Mouse (Mus musculus) layer of hippocampus, adult 9-11 months (tissue): ENCODE measurements around the gene Plac8.
A peak's percentile ranks its signal among the peaks of the same experiment; 100 is the strongest.

Experiments
- DNase-seq: peaks from one replicate; pipeline ENCODE4 v3.0.0; 2022

Plac8 gene

DNA sequence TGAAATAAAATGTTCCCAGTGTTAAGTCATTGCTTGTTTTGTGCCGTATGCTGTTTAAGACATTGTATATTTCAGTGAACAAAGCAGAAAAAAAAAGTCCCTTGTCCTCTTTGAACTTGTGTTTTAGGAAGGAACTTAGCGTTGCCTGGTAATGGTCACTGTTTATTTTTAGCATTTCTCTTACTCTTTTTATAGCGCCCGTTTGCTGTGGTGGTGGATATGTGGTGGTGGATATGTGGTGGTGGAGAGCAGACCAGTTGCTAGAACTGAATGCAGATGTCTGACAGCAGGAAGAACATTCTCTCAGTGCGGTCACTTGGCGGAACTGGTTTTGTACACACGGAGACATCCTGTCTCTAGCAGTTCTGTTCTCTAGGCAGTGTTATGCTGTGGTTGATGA is 45.9 kb downstream of the Plac8 start:
- DNase-seq, result peak; percentile 86

DNA sequence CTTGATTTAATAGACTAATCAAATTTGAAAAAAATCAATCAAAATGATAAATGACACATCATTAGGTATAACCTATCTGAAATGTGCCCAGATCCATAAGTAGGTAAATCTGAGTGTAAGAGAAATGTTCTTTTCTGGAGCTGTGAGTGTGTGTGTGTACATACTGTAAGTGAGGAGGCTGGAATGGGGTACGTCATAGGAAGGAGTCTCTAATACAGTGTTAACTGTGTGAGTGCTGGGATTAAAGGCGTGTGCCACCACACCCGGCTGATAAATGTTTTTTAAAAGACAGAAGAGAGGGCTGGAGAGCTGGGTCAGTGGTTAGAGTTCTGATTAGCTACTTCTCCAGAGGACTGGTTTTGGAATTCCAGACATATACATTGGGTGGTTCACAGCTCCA is 46.4 kb downstream of the Plac8 start:
- DNase-seq, result no peak

DNA sequence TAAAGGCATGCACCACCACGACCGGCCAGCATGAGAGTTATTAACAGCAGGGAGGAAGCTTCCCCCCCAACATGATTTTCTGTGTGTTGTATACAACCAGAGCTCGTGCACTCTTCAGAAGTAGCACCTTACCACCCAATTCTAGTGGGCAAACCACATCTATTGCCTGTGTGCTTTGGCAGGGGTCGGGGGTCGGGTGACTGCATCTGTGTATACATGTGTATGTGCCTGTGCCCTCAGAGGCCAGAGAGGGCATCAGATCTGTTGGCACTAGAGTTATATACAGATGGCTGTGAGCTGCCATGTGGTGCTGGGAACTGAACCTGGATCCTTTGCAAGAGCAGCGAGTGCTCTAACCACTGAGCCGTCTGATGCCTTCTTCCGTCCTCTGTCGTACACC is 47.1 kb downstream of the Plac8 start:
- DNase-seq, result no peak

- no peak for DNase-seq
Measured at GRCm38 (mm10) chr5:100523331-100523730, 48.7 kb downstream of the Plac8 start.

DNA sequence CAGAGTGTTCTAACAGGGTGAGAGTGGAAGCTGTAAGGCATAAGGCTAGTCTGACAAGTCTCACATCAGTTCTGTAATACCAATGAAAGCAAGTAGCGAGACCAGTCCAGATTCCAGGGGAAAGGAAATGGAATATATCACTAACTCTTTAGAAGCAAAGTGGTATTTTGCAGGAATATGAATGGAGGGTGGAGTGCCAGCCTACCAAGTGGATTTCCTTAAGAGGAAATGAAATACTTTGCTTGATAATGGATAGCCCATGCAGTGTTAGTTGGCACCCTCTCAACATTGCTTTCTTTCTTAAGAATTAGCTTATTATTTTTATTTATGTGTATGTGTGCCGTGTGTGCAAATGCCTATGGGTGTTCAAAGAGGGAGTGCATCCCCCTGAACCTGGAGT is 51.8 kb downstream of the Plac8 start:
- DNase-seq, result no peak

- no peak for DNase-seq
Measured at GRCm38 (mm10) chr5:100519027-100519411, 53.0 kb downstream of the Plac8 start.

DNA sequence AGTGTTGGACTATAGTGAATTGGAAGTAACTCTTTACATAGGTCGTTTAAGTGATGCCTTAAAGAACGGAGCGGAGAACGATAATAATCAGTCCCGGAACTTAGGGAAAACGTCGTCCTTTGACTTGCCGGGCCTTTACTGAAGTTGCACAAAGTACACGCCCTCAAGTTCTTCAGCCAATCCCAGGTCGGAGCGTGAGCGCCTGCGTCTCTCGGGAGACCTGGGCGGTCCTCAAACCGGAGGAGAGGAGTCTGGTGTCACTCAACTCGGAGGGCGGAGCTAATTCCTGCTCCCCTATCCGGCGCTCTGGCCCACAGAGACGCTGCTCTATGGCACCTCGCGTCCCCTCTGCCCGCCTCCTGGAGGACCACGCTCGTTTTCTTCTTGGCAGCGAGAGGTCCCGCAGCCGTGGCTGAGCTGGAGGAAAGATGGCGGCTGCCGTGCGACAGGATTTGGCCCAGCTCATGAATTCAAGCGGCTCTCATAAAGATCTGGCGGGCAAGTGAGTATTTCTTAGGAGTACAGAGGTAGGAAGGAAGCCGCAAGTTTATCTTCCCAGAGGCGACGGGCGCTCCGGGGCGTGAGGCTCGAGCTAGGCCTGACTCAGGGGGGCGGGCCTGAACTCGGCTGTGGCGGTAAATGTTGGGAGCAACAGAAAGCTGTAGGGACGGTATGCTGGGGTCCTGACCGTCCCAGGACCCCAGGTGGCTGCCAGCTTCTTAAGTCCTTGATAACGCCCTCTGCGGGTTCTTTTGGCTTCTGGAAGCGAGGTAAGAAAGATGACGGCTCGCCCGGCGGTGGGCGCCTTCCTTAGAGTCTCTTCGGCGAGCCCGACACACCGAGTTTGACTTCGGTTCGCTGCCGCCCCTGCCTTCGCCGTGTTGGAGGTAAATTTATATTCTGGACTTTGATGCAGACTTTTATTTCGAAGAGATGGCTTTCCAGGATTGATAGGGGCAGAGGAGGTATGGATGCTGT is 53.7 kb downstream of the Plac8 start, which contains the start of gene Cops4:
Gene Cops4, plus strand, starts transcription at position 261 of the 978 bp plus-strand sequence.
- peak; percentile 99 for DNase-seq

- DNase-seq, result no peak
Measured at GRCm38 (mm10) chr5:100512576-100512975, 59.5 kb downstream of the Plac8 start.

DNA sequence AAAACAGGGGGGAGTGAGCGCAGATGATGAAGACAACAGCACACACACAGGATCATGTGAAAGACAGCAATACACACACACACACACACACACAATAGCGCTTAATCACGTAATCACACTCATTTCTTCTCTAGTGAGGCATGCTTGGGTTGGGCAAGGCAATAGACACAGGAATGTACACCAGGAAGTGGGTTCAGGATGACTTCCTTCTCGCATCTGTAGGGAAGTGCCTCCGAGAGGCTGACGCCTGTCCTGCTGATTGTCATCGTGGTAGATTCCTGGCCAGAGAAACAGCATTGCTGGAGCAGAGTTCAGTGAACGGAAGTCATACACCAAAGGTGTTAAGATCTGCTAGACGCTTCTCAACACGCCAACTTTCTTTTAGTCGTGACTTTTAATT is 62.8 kb downstream of the Plac8 start:
- DNase-seq, result no peak
